Mouse (Mus musculus) stomach, postnatal 0 days (tissue): ENCODE measurements around the gene Fam120b.

Experiments
- CTCF ChIP-seq: IDR thresholded peaks from 2 replicates; pipeline ENCODE4 v1.5.1; 2016; ENCODE audit warnings: antibody characterized with exemption, low read depth, mild to moderate bottlenecking, moderate library complexity
- EP300 ChIP-seq: optimal IDR thresholded peaks from 2 replicates; pipeline ENCODE3; 2016; ENCODE audit warnings: antibody characterized with exemption

DNA sequence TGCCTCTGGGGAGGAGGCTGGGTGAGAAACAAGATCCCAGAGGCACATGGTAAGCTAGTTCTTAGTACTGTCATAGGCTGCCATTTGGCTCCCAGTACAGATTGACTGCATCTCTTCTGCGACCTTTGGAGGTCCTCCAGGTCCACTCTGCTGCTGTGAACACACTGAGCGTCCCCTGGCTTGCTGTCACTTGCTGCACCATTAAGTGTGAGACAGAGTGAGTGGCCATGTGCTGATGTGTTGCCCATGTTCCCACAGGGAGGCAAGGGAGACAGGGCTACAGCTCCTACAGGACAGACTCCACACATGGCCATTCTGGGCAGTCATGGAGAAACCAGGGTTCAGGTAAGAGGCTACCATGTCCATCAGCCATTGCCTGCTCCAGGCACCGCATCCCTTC is 29.9 kb downstream of the Fam120b start:
- TF ChIP-seq CTCF, result no peak
- TF ChIP-seq EP300, result no peak
